Mouse (Mus musculus) cortical plate, adult 2 months (tissue): Measurements from ENCODE around the gene Sart1.

Experiments
- CTCF ChIP-seq: fragments of 200-500 bp; IDR thresholded peaks from 2 replicates; pipeline ENCODE4 v1.5.1; 2011; ENCODE audit warnings: mild to moderate bottlenecking, control low read depth, low read length; ENCODE audit not compliant: insufficient read depth; ENCODE audit errors: extremely low read depth
- POLR2A ChIP-seq: fragments of 200-500 bp; IDR thresholded peaks from 2 replicates; pipeline ENCODE4 v1.6.1; 2011; ENCODE audit warnings: mild to moderate bottlenecking, low read length, control low read depth; ENCODE audit not compliant: insufficient read depth; ENCODE audit errors: extremely low read depth

- TF ChIP-seq CTCF (no peak), POLR2A (no peak)
These were observed 5.2 kb downstream of the Sart1 start for GRCm38 (mm10) chr19:5383326-5383725.
